Mouse (Mus musculus): Measurements from ENCODE around the gene Zfp786. TPM values are rescaled to one million over a fixed set of nuclear protein-coding genes. Genes with fewer than 3 reads are reported as not detected.
A peak's percentile ranks its signal among the peaks of the same experiment; 100 is the strongest.
"Not testable (repeated sequence)": the region's sequence is repeated elsewhere in the genome, so short reads cannot be mapped to it uniquely, and the experiment has no call there.

Zfp786 gene
- total RNA-seq, 2 experiments from 2014 or later = 0.73 to 0.76 TPM

DNA sequence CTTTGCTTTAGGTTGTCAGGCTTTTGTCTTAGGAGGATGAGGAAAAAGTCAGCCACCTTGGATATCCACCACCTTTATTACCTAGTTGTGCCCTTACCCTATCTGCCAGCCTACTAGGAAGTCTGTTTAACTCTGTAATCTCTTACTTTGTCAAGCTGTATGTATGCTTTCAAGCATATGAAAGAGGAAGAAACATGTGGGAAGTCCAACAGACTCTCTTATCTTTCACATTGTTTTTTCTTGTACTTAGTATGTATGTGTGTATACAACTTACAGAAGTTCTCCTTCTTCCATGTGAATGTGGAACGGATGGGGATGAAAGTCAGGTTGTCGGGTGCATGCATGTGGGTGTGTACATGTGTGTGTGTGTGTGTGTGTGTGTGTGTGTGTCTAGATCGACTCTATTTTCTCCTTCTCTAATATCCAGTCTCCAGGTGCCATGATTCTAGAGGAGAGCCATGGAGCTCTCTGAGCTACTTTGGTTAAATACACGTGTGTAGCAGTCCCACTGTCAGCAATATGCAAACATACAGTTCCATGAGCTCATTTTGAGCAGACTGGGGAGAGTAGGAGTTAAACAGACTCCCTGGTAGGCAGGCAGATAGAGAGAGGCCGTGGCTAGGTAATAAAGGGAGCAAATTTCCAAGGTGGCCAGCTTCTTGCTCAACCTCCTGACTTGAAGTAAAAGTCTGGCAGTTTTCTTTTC, 45.8 kb downstream of the Zfp786 start:
- no peak for DNase-seq (ENCODE audit: low spot score)

DNA sequence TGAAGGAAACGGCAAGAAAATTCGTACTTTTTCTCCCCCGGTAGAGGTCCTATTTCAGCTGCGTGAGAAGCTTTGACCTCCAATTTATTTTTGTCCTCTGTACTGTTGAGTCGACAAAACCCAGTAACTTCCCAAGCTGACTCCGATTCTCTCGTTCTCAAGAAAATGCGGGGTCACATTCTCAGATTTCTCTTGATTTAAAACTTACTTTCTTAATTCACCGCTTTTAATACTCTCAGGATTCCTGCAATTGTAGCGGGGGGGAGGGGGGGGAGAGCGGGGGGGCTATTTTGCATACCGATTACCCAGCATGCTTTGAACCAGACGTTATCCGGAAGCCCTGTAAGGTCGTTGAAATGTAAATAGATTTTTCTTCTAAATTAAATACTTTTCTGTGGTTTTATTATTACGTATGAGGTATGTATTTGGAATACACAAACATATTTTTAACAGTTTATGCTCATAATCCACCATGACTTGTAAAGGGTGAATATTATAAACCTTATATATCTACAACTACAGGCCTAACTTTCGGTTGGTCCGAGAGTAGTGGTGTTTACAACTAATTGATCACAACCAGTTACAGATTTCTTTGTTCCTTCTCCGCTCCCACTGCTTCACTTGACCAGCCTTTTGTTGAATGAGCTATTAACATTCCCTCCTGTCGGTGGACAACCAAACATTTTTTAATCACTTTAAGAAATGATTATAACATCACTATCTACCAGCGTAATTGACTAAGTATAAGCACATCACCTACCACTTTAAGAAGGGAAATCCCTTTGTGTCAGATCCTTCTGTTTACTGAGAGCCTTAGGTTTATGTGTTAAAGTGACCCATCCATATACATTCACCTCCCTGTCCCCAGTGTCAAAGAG, 49.3 kb downstream of the Zfp786 start:
- peak; percentile 63 for DNase-seq (ENCODE audit: low spot score)

DNA sequence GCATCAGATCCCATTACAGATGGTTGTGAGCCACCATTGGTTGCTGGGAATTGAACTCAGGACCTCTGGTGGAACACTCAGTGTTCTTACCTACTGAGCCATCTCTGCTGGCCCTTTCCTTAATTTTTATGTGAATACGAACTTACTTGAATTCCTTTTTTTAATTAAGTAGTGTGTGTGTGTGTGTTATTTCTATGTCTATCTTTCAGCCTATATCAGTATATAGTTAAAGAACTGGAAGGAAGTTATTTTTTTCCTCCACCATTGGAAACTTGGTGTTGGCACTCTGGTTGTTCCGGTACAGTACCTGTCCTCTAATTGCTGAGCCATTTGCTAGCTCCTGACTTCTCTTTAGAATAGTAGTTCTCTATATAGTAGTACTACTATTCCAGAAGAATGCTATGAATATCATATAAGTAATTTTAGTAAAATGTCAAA, 50.1 kb downstream of the Zfp786 start:
- no peak for DNase-seq (ENCODE audit: low spot score)

DNA sequence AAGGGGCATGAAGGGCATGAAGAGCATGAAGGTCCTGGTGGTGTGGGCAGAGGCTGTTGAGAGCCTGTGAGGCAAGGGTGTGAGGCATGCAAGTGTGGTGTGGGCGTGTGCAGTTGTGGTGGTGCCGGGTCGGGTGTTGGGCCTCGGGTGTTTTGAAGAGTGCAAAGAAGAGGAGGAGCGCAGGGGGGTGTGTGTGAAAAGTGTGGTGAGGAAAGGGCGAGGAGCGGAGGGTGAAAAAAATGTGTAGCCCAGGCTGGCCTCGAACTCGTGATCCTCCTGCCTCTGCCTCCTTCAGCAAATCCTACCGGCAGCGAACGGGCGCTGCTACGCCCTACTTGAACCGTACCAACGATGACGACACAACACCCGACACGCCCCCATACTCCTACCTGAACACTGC, 58.9 kb downstream of the Zfp786 start:
- DNase-seq (ENCODE audit: low spot score) = not testable (repeated sequence)

DNA sequence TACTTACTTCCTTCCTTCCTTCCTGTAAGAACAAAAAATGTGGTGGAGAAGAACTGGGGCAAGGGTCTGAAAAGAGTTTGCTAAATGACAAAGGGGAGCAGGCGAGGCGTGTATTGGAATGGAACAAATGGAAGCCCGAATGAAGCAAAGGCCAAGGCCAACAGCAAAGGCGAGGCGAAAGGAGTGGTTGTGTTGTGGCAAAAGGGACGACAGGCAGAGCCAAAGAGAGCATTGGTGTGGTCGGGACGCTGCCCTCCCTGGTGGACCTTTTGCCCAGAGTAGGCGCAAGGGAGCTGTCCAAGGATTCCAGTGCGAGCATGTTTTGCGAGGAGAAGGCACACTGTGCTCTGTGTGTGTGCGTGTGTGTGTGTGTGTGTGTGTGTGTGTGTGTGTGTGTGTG, 59.6 kb downstream of the Zfp786 start:
- DNase-seq (ENCODE audit: low spot score) = not testable (repeated sequence)

DNA sequence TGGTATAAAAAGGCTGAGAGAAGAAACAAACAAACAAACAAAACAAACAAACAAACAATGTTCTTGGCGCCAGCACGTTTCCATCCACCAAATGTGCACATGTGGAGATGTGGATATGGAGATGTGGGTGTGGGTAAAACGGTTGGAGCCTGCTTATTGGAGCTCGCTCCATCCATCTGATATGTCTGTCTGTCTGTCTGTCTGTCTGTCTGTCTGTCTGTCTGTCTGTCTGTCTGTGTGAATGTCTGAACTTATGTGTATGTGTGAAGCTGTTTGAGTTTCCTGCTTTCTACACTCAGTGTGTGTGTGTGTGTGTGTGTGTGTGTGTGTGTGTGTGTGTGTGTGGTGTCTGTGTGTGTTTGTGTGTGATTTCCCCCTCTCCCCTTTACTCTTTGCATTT, 60.8 kb downstream of the Zfp786 start:
- not testable (repeated sequence) for DNase-seq (ENCODE audit: low spot score)

Small RNAs within 50 kb of the gene (microRNA-seq; reads per million reads assigned to microRNA genes)
- not detected for gene Mir704

Other genes starting within 250 kb of the Zfp786 start
- 1 to 10 TPM; 5.7 to 6.4 TPM for gene Ezh2, start 235.5 kb downstream of the Zfp786 start, total RNA-seq (2021)
- 10 to 100 TPM; 10.2 to 14.4 TPM for gene Pdia4, start 17.4 kb downstream of the Zfp786 start, total RNA-seq (2021)
- 1 to 10 TPM; 4.7 to 5.6 TPM for gene Zfp398, start 4.8 kb upstream of the Zfp786 start, total RNA-seq (2021)
- gene Zfp282, start 46.3 kb upstream of the Zfp786 start, total RNA-seq (2021) = 1 to 10 TPM; 5.3 to 5.9 TPM
- gene Zfp212, start 89.6 kb upstream of the Zfp786 start, total RNA-seq (2021) = 1 to 10 TPM; 7.9 to 9.3 TPM
- 1 to 10 TPM; 5.7 to 7.0 TPM for gene Zfp956, start 122.5 kb upstream of the Zfp786 start, total RNA-seq (2021)
- gene Zfp777, start 218.0 kb upstream of the Zfp786 start, total RNA-seq (2021) = 10 to 100 TPM; 17.4 to 20.7 TPM